Mouse (Mus musculus): ENCODE data around the gene Ppp2r5c. TPM values are rescaled to one million over a fixed set of nuclear protein-coding genes. Genes with fewer than 3 reads are reported as not detected.

The Ppp2r5c gene
- polyA plus RNA-seq, 1 experiment from 2014 or later: 148 TPM

DNA sequence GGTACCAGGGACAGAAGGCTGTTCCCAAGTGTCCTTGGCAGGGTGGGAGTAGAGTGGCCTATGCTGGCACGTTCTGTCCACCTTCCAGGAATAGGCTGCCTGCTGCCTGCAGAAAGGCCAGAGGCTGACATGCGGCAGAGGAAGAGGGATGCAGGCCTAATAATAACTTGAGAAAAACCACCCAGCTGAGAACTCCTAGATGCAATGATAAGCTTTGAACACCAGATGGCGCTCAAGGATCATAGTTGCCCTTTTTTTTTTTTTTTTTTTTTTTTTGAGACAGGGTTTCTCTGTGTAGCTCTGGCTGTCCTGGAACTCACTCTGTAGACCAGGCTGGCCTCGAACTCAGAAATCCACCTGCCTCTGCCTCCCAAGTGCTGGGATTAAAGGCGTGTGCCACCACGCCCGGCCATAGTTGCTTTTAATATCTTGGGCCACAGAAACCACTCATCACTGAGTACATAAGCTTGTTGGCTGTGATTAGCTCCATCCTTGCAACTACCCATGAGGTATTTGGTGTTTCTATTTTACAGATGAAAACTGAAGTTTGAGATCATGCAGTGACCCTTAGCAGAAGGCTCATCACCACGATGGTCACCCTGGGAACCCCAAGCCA lies 28.1 kb upstream of the Ppp2r5c start:
- Histone ChIP-seq H3K27me3 (ENCODE audit: control insufficient read depth, insufficient read depth, low read length) (no peaks in the 10 kb centered on the region), H3K9me3 (ENCODE audit: control insufficient read depth, low read length) (no peaks in the 10 kb centered on the region), H3K27ac (ENCODE audit: low read depth, low read length) (no peak overlapping the region), H3K36me3 (ENCODE audit: control insufficient read depth, insufficient read depth, low read length) (no peaks in the 10 kb centered on the region), H3K4me3 (ENCODE audit: low read depth, low read length) (no peak overlapping the region), H3K4me1 (ENCODE audit: control insufficient read depth, insufficient read depth, low read length) (no peaks in the 10 kb centered on the region), H3K4me2 (ENCODE audit: low read depth, low read length) (no peak overlapping the region), H3K9ac (replicated peaks; ENCODE audit: low read depth, low read length) (no peak overlapping the region)
- WGBS: 45% methylated on average over 8 of the region's 8 CpGs
- ATAC-seq (ENCODE audit: low read depth): no peak

DNA sequence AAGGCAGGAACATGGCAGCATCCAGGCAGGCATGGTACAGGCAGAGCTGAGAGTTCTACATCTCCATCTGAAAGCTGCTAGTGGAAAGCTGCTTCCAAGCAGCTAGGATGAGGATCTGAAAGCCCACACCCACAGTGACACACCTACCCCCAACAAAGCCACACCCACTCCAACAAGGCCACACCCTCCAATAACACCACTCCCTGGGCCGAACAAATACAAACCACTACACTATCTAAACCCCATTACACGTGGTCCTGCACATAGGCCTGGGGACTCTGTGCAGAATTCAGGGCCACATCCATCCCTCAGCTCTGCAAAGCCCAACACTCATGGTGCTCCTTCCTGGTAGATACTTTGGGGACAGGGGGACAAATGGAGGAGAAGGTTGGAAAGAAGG lies 27.0 kb upstream of the Ppp2r5c start:
- no peak overlapping the region for H3K9ac ChIP-seq (replicated peaks; ENCODE audit: low read depth, low read length)
- no peak for ATAC-seq (ENCODE audit: low read depth)
- no peaks in the 10 kb centered on the region for H3K4me1 ChIP-seq (ENCODE audit: control insufficient read depth, insufficient read depth, low read length)
- no peak overlapping the region for H3K4me2 ChIP-seq (ENCODE audit: low read depth, low read length)
- H3K4me3 ChIP-seq (ENCODE audit: low read depth, low read length): no peak overlapping the region
- no peak overlapping the region for H3K27ac ChIP-seq (ENCODE audit: low read depth, low read length)
- H3K36me3 ChIP-seq (ENCODE audit: control insufficient read depth, insufficient read depth, low read length): no peaks in the 10 kb centered on the region
- 70% methylated on average over 2 of the region's 2 CpGs for WGBS
- no peaks in the 10 kb centered on the region for H3K9me3 ChIP-seq (ENCODE audit: control insufficient read depth, low read length)
- no peaks in the 10 kb centered on the region for H3K27me3 ChIP-seq (ENCODE audit: control insufficient read depth, insufficient read depth, low read length)

DNA sequence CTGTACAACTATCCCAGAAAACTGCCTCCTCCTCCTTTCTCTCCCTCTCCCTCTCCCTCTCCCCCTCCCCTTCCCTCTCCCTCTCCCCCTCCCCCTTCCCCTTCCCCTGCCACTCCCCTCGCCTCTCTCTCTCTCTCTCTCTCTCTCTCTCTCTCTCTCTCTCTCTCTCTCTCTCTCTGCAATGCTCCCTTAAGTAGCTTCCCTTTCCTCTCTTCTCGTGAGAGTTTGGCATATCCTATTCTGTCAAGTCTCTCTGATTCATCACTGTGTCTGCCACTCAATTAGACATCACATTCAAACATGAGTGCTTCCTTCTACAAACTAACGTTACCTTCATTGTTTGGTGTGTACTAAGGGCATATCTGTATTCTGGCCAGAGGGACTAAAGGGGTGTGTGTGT lies 25.6 kb upstream of the Ppp2r5c start:
- Histone ChIP-seq H3K4me3 (ENCODE audit: low read depth, low read length) (no peak overlapping the region), H3K9me3 (ENCODE audit: control insufficient read depth, low read length) (no peaks in the 10 kb centered on the region), H3K4me1 (ENCODE audit: control insufficient read depth, insufficient read depth, low read length) (no peaks in the 10 kb centered on the region), H3K9ac (replicated peaks; ENCODE audit: low read depth, low read length) (no peak overlapping the region), H3K27me3 (ENCODE audit: control insufficient read depth, insufficient read depth, low read length) (no peaks in the 10 kb centered on the region), H3K36me3 (ENCODE audit: control insufficient read depth, insufficient read depth, low read length) (no peaks in the 10 kb centered on the region), H3K4me2 (ENCODE audit: low read depth, low read length) (no peak overlapping the region), H3K27ac (ENCODE audit: low read depth, low read length) (no peak overlapping the region)
- 58% methylated on average over 3 of the region's 3 CpGs for WGBS
- ATAC-seq (ENCODE audit: low read depth): no peak

- Histone ChIP-seq H3K9ac (replicated peaks; ENCODE audit: low read depth, low read length) (no peak overlapping the region), H3K4me2 (ENCODE audit: low read depth, low read length) (no peak overlapping the region), H3K36me3 (ENCODE audit: control insufficient read depth, insufficient read depth, low read length) (no peaks in the 10 kb centered on the region), H3K27me3 (ENCODE audit: control insufficient read depth, insufficient read depth, low read length) (no peaks in the 10 kb centered on the region), H3K27ac (ENCODE audit: low read depth, low read length) (no peak overlapping the region), H3K4me3 (ENCODE audit: low read depth, low read length) (no peak overlapping the region), H3K4me1 (ENCODE audit: control insufficient read depth, insufficient read depth, low read length) (no peaks in the 10 kb centered on the region), H3K9me3 (ENCODE audit: control insufficient read depth, low read length) (no peaks in the 10 kb centered on the region)
- 82% methylated on average over 5 of the region's 5 CpGs for WGBS
- ATAC-seq (ENCODE audit: low read depth): no peak
These were observed 22.8 kb upstream of the Ppp2r5c start for GRCm38 (mm10) chr12:110424008-110424704.

DNA sequence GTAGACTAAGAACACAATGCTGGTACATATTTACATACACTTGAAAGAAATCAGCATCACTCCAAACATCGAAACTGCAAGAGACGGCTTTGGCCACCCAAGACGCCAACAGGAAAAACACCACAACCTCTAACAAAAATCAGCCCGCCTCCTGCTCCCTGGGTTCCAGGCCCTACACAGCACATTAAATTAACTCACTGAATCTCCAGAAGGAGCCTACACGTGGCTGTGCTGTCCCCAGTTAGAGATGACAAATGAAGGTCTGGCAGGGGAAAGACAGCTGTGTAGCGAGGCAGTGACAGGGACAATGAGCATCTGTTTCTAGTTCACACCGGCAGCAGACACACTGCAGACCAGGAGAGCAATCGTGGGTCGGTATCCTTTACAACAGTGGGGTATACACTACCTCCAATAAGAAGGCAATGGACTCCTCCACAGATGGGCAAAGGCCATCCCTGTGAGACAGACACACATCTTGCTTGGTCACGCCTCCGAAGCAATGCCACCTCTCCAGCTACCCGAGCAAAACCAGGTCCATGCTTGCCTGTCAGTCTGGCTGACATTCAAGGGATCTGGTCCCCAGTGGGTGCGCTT lies 20.4 kb upstream of the Ppp2r5c start:
- Histone ChIP-seq H3K27ac (ENCODE audit: low read depth, low read length) (no peak overlapping the region), H3K9me3 (ENCODE audit: control insufficient read depth, low read length) (no peaks in the 10 kb centered on the region), H3K4me3 (ENCODE audit: low read depth, low read length) (no peak overlapping the region), H3K9ac (replicated peaks; ENCODE audit: low read depth, low read length) (no peak overlapping the region), H3K27me3 (ENCODE audit: control insufficient read depth, insufficient read depth, low read length) (no peaks in the 10 kb centered on the region), H3K4me2 (ENCODE audit: low read depth, low read length) (no peak overlapping the region), H3K36me3 (ENCODE audit: control insufficient read depth, insufficient read depth, low read length) (no peaks in the 10 kb centered on the region), H3K4me1 (ENCODE audit: control insufficient read depth, insufficient read depth, low read length) (no peaks in the 10 kb centered on the region)
- 68% methylated on average over 13 of the region's 13 CpGs for WGBS
- ATAC-seq (ENCODE audit: low read depth): no peak

- no peak for ATAC-seq (ENCODE audit: low read depth)
- no peaks in the 10 kb centered on the region for H3K9me3 ChIP-seq (ENCODE audit: control insufficient read depth, low read length)
- H3K4me2 ChIP-seq (ENCODE audit: low read depth, low read length): no peak overlapping the region
- H3K27ac ChIP-seq (ENCODE audit: low read depth, low read length): no peak overlapping the region
- no peaks in the 10 kb centered on the region for H3K27me3 ChIP-seq (ENCODE audit: control insufficient read depth, insufficient read depth, low read length)
- 67% methylated on average over 12 of the region's 12 CpGs for WGBS
- no peak overlapping the region for H3K4me3 ChIP-seq (ENCODE audit: low read depth, low read length)
- H3K36me3 ChIP-seq (ENCODE audit: control insufficient read depth, insufficient read depth, low read length): no peaks in the 10 kb centered on the region
- no peak overlapping the region for H3K9ac ChIP-seq (replicated peaks; ENCODE audit: low read depth, low read length)
- no peaks in the 10 kb centered on the region for H3K4me1 ChIP-seq (ENCODE audit: control insufficient read depth, insufficient read depth, low read length)
These were observed 17.5 kb upstream of the Ppp2r5c start for GRCm38 (mm10) chr12:110429340-110429973.

GRCm38 (mm10) chr12:110429990-110430389 lies 16.9 kb upstream of the Ppp2r5c start:
- no peaks in the 10 kb centered on the region for H3K4me1 ChIP-seq (ENCODE audit: control insufficient read depth, insufficient read depth, low read length)
- no peaks in the 10 kb centered on the region for H3K27me3 ChIP-seq (ENCODE audit: control insufficient read depth, insufficient read depth, low read length)
- no peak overlapping the region for H3K27ac ChIP-seq (ENCODE audit: low read depth, low read length)
- H3K4me2 ChIP-seq (ENCODE audit: low read depth, low read length): no peak overlapping the region
- H3K36me3 ChIP-seq (ENCODE audit: control insufficient read depth, insufficient read depth, low read length): no peaks in the 10 kb centered on the region
- H3K9ac ChIP-seq (replicated peaks; ENCODE audit: low read depth, low read length): no peak overlapping the region
- ATAC-seq (ENCODE audit: low read depth): no peak
- no peak overlapping the region for H3K4me3 ChIP-seq (ENCODE audit: low read depth, low read length)
- WGBS: 69% methylated on average over 10 of the region's 10 CpGs
- H3K9me3 ChIP-seq (ENCODE audit: control insufficient read depth, low read length): no peaks in the 10 kb centered on the region

DNA sequence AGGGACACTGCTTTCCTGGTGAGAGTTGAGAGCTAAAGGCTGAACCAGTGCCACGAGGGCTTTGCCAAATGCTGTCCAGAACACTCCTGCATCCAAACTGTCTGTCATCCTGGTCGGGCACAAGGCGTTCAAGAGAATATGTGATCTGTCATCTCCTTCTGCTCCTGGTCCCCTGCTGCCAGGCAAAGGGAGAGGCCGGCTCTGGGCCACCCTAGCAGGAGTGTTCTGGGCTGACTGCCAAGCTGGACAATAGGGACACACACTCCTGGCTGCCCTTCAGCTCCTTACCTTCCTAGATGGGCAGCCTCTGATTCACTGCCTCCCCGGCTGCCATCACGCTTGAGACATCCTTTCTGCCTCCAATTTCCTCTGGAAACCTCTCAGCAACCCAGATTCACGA lies 15.1 kb upstream of the Ppp2r5c start:
- H3K4me2 ChIP-seq (ENCODE audit: low read depth, low read length): no peak overlapping the region
- H3K9ac ChIP-seq (replicated peaks; ENCODE audit: low read depth, low read length): no peak overlapping the region
- H3K4me1 ChIP-seq (ENCODE audit: control insufficient read depth, insufficient read depth, low read length): no peaks in the 10 kb centered on the region
- WGBS: 56% methylated on average over 7 of the region's 7 CpGs
- H3K4me3 ChIP-seq (ENCODE audit: low read depth, low read length): no peak overlapping the region
- no peak overlapping the region for H3K27ac ChIP-seq (ENCODE audit: low read depth, low read length)
- H3K27me3 ChIP-seq (ENCODE audit: control insufficient read depth, insufficient read depth, low read length): no peaks in the 10 kb centered on the region
- no peaks in the 10 kb centered on the region for H3K36me3 ChIP-seq (ENCODE audit: control insufficient read depth, insufficient read depth, low read length)
- no peak for ATAC-seq (ENCODE audit: low read depth)
- no peaks in the 10 kb centered on the region for H3K9me3 ChIP-seq (ENCODE audit: control insufficient read depth, low read length)
